Mouse (Mus musculus) kidney, postnatal 0 days (tissue): ENCODE data around the gene Gm17334. TPM values are rescaled to one million over a fixed set of nuclear protein-coding genes. Genes with fewer than 3 reads are reported as not detected.

Source experiments
- ATAC-seq: fragments of 200-750 bp; cut with Nextera tagmentation; replicated peaks from 2 replicates; pipeline ENCODE4 v1.8.0; 2017; ENCODE audit warnings: low read depth, moderate number of reproducible peaks, moderate TSS enrichment, moderate library complexity; ENCODE audit not compliant: low FRiP score
- DNase-seq: peaks from one replicate; pipeline ENCODE4 v3.0.0-alpha.2; 2016; ENCODE audit warnings: low spot score
- H3K27ac ChIP-seq: fragments of 300-500 bp; sonication (generic); 2 replicates; pipeline ENCODE4 v1.5.1; 2014; ENCODE audit warnings: mild to moderate bottlenecking
- H3K27me3 ChIP-seq: fragments of 300-500 bp; sonication (generic); 2 replicates; pipeline ENCODE4 v1.6.1; 2014; ENCODE audit warnings: low read length, mixed read lengths; ENCODE audit not compliant: insufficient read depth
- H3K36me3 ChIP-seq: fragments of 300-500 bp; sonication (generic); 2 replicates; pipeline ENCODE4 v1.6.1; 2014; ENCODE audit warnings: low read length, mixed read lengths; ENCODE audit not compliant: insufficient read depth
- H3K4me1 ChIP-seq: fragments of 300-500 bp; sonication (generic); replicated peaks from 2 replicates; pipeline ENCODE4 v1.6.1; 2014; ENCODE audit warnings: antibody characterized with exemption, low read length, mixed read lengths; ENCODE audit not compliant: insufficient read depth
- H3K4me2 ChIP-seq: fragments of 300-500 bp; sonication (generic); 2 replicates; pipeline ENCODE4 v1.6.1; 2014; ENCODE audit warnings: mild to moderate bottlenecking, low read length, moderate library complexity, mixed read lengths
- H3K4me3 ChIP-seq: fragments of 300-500 bp; sonication (generic); replicated peaks from 2 replicates; pipeline ENCODE4 v1.5.1; 2014; ENCODE audit warnings: low read depth, low read length
- H3K9ac ChIP-seq: fragments of 300-500 bp; sonication (generic); 2 replicates; pipeline ENCODE4 v1.6.1; 2014; ENCODE audit warnings: low read depth, low read length
- H3K9me3 ChIP-seq: fragments of 300-500 bp; sonication (generic); replicated peaks from 2 replicates; pipeline ENCODE4 v1.6.1; 2016; ENCODE audit warnings: low read length, inconsistent platforms, mixed read lengths
- CTCF ChIP-seq: IDR thresholded peaks from 2 replicates; pipeline ENCODE4 v1.5.1; 2016; ENCODE audit warnings: antibody characterized with exemption, low read depth, mild to moderate bottlenecking, moderate library complexity
- WGBS: fragments of 180-500 bp; shearing (Covaris S2); extraction: QIAGEN DNeasy Blood & Tissue Kit; methylation state at CpG from one replicate; pipeline ENCODE4 v1.1.7; 2014; 5-methylcytosine and 5-hydroxymethylcytosine counted together
- polyA plus RNA-seq: library from polyadenylated mRNA; unstranded; fragments of >200 nt; fragmentation: Nextera tagmentation; extraction: Ambion mirVana; gene quantifications from 2 replicates; pipeline ENCODE4 v1.2.1, GENCODE M21; 2015

The Gm17334 gene
- polyA plus RNA-seq, 1 experiment from 2014 or later = 0.21 TPM

DNA sequence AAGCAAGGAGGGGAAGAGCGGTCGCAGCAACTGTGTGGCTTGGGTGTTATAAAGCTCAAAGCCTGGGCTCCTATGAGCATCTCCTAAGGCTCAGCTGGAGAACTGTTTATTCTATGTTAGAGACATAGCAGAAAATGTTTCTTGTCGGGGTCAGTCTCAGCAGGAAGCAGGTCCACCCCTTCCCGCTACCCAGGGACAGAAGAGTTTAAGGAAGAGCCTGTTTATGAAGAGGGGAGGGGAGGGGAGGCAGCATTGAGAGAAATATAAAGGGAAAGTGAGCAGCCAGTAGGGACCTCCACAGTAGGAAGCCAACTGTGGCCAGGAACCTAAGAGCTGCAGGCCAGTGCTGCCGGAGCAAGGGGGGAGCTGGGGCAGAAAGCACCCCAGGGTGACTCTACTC is 36.4 kb upstream of the Gm17334 start:
- Histone ChIP-seq H3K27ac (no peak overlapping the region), H3K4me3 (no peak overlapping the region), H3K27me3 (no peaks in the 10 kb centered on the region), H3K4me2 (no peak overlapping the region), H3K36me3 (no peaks in the 10 kb centered on the region), H3K9me3 (no peaks in the 10 kb centered on the region), H3K9ac (no peak overlapping the region), H3K4me1 (no peaks in the 10 kb centered on the region)
- WGBS = 59% methylated on average over 5 of the region's 5 CpGs
- TF ChIP-seq CTCF = no peak
- ATAC-seq (no peak), DNase-seq (peak; percentile 34)

DNA sequence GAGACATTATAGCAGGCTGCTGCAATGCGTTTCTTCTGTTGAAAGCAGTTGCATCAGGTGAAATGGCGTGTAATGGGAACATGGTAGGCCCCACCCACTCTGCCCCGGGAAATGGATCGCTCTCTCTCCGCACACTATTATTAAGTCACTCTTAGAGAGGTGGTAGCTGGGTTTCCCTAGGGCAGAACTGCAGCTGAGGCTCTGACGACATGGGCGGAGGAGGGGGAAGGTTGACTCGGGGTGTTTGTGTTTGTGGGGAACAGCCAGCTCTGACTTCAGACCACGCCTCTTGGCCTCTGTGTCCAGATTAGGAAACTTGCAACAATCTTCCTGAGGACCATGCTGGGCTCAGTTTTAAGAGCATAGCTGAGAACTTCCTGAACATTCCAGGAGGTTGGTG is 32.8 kb upstream of the Gm17334 start:
- Histone ChIP-seq H3K36me3 (no peaks in the 10 kb centered on the region), H3K9me3 (no peaks in the 10 kb centered on the region), H3K9ac (no peak overlapping the region), H3K27me3 (no peaks in the 10 kb centered on the region), H3K27ac (no peak overlapping the region), H3K4me2 (no peak overlapping the region), H3K4me3 (no peak overlapping the region), H3K4me1 (no peaks in the 10 kb centered on the region)
- ATAC-seq = no peak
- 63% methylated on average over 9 of the region's 9 CpGs for WGBS
- TF ChIP-seq CTCF = no peak
- DNase-seq = no peak

DNA sequence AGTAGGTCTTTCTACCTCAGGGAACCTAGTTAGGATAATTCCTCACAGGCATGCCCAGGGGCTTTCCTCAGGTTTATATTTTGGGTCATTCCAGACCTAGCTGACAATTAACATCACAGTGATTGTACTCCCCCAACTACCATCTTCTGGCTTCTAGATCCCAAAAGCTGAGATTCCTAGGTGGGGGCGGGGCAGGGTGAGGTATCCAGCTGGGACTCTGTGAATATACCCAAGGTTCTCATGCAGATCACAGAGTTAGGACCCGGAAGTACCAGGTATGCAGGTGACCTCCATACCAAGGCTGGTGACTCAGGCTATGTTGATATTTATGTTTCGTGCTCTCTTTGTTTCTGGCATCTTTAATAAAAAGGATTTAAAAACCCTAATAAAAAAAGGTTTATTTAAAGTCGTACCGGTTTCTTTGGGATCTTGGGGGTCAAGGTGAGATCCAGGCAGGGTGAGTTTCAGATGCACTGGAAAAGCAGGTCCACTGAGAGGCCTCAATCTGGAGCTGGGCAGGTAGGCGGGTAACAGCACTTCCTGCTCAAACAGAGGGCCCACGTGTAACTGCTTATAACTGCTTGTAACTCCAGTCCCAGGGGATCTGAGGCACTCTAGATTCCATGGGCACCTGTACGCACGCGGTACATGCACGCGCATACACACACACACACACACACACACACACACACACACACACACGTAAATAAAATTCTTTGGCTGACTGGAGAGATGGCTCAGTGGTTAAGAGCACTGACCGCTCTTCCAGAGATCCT is 31.8 kb upstream of the Gm17334 start:
- no peaks in the 10 kb centered on the region for H3K9me3 ChIP-seq
- H3K4me1 ChIP-seq = no peaks in the 10 kb centered on the region
- H3K9ac ChIP-seq = no peak overlapping the region
- H3K4me2 ChIP-seq = no peak overlapping the region
- WGBS = 80% methylated on average over 14 of the region's 14 CpGs
- no peaks in the 10 kb centered on the region for H3K36me3 ChIP-seq
- DNase-seq = no peak
- no peak overlapping the region for H3K4me3 ChIP-seq
- H3K27ac ChIP-seq = no peak overlapping the region
- no peak for TF ChIP-seq CTCF
- no peak for ATAC-seq
- no peaks in the 10 kb centered on the region for H3K27me3 ChIP-seq

DNA sequence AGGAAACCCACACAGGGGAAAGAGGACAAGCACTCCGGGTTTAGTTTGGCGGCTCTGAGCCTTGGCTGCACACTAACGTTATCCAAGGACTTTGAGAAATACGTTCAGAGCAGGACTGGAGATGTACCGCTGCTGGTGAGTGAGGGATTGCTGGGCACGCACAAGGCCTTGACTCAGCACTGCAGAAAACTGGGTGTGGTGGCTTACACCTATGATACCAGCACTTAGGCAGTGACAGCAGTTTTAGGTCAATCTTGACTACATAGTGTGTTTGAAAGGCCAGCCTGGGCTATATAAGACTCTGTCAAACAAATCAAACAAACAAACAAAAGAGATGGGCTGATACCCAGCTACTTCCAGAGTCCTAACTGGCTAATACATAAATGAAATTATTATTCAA is 30.5 kb upstream of the Gm17334 start:
- TF ChIP-seq CTCF = no peak
- no peak for DNase-seq
- H3K27ac ChIP-seq = no peak overlapping the region
- no peak for ATAC-seq
- no peak overlapping the region for H3K9ac ChIP-seq
- H3K4me1 ChIP-seq = no peaks in the 10 kb centered on the region
- H3K4me2 ChIP-seq = no peak overlapping the region
- 78% methylated on average over 6 of the region's 6 CpGs for WGBS
- H3K9me3 ChIP-seq = no peaks in the 10 kb centered on the region
- H3K27me3 ChIP-seq = no peaks in the 10 kb centered on the region
- H3K36me3 ChIP-seq = no peaks in the 10 kb centered on the region
- H3K4me3 ChIP-seq = no peak overlapping the region

DNA sequence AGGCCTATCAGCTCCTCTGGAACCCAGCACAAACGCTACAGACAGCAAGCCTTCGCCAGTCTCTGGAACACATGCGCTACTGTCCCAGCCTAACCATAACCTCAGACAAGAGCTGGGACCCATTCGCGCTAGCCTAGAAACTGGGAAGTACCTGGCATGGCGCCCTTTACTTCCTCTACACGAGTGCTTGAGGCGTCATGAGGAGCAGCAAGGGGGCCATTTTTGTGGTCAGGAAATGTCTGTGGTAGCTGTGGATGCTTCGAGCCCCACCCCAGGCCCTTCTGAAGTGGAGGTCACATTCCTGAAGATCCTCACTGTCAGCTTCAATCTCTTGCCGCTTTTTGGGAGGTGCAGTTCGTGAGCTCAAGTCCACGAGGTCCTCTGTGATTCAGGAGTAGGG is 30.1 kb upstream of the Gm17334 start:
- Histone ChIP-seq H3K9ac (no peak overlapping the region), H3K36me3 (no peaks in the 10 kb centered on the region), H3K27ac (no peak overlapping the region), H3K4me2 (no peak overlapping the region), H3K9me3 (no peaks in the 10 kb centered on the region), H3K27me3 (no peaks in the 10 kb centered on the region), H3K4me1 (no peaks in the 10 kb centered on the region), H3K4me3 (no peak overlapping the region)
- no peak for TF ChIP-seq CTCF
- ATAC-seq = no peak
- no peak for DNase-seq
- WGBS = 68% methylated on average over 12 of the region's 12 CpGs

DNA sequence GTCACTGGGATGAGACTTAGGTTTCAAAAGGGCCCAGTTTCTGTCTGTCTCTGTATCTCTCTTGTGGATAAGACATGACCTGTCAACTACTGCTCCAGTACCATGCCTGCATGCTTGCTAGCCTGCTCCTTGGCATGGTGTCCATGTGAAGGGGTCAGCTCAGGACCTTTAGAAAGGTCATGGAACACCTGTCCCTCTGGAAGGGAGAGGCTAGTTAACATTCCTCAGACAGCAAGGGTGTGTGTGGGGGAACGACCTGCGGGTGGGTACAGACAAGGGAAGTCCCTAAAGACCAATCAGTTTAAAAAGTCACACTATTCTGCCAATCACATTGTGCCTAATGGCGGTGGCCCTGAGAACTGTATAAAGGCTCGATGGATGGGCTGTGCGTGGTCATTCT is 28.0 kb upstream of the Gm17334 start:
- DNase-seq (no peak), ATAC-seq (no peak)
- WGBS = 70% methylated on average over 5 of the region's 5 CpGs

DNA sequence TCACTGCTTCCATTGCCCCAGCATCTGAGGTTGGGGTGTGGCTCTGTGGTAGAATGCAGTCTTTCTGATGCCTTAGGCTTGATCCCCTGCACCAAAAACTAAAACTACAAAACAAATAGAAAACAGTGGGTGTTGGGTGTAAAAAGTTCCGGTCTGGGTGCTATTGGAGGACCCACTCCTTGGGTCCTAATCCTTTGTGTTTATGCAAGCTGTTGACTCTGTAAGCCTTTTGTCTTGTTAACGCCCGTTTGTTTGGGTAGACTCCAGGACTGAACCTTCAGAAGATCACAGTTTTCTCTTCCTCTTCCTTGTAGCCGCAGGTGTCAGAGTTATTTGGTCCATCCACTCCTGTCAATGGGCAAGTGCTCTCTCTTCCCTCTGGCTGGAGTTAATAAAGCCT is 27.0 kb upstream of the Gm17334 start:
- TF ChIP-seq CTCF = no peak
- Histone ChIP-seq H3K4me1 (peaks cover 20% of the 10 kb centered on the region), H3K4me3 (no peak overlapping the region), H3K9ac (no peak overlapping the region), H3K36me3 (no peaks in the 10 kb centered on the region), H3K27me3 (no peaks in the 10 kb centered on the region), H3K27ac (no peak overlapping the region), H3K4me2 (no peak overlapping the region), H3K9me3 (no peaks in the 10 kb centered on the region)
- 76% methylated on average over 4 of the region's 4 CpGs for WGBS
- ATAC-seq (no peak), DNase-seq (no peak)

More for the DNA sequence above, 28.0 kb upstream of the Gm17334 start:
- H3K4me1 ChIP-seq = peaks cover 17% of the 10 kb centered on the region
- no peaks in the 10 kb centered on the region for H3K27me3 ChIP-seq
- H3K9ac ChIP-seq = no peak overlapping the region
- no peak overlapping the region for H3K4me2 ChIP-seq
- H3K36me3 ChIP-seq = no peaks in the 10 kb centered on the region
- no peak for TF ChIP-seq CTCF
- no peaks in the 10 kb centered on the region for H3K9me3 ChIP-seq
- no peak overlapping the region for H3K4me3 ChIP-seq
- H3K27ac ChIP-seq = no peak overlapping the region
